Comparison of ENCODE assay signal across 8 mouse cellular contexts in the genomic region with DNA sequence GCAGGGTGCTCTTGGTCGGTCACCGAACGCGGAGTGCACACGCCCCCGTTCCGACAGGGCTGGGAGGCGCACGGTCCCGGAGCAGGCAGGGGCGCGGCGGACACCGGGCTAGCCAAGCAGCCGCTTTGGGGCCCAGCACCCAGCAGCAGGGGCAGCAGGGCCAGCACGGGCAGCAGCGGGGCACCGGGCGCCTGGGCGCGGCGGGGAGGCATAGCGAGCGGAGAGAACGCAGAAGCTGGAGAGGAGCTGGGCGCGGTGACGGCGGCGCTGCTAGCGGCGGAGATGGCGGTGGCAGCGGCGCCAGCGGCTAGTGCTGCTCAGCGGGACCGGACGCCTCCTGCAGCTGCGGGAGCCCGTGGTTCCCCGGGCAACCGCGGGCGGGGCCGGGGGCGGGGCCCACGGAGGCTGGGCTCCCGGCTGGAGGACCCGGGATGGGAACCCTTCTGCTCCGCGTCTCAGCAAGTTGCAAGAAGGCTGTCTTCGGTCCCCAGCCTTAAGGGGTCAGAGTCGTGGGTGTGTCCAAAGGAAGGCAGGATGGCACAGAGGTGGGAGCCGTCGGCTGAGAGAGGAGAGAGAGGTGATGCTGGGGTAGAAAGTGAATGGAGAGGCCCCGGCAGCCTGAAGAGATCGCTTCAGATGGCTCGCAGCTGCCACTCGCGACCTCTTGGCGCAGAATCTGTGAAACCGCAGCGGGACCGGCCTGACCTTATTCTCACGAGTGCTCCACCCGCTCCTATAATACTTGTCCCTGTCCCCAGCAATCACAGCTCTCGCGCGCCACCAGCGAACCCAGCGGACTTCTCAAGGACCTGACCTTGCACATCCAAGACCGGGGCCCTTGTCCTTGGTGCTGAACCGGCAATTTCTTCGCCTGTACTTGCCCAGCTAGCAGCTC. TPM values are rescaled to one million over a fixed set of nuclear protein-coding genes. Genes with fewer than 3 reads are reported as not detected.
DNase-seq lines count a peak whose midpoint lies in the region; ATAC-seq and TF ChIP-seq lines count a peak whose summit lies in the region.

Dner (minus strand) TSS at position 705 of the 895 bp plus-strand sequence.

- peak; percentile 26 for DNase-seq in CD4-positive helper T cell, adult 2 months (ENCODE audit: low read depth, low spot score)
- peak; percentile 81 for DNase-seq in forebrain, embryonic 14.5 days (ENCODE audit: low spot score)
- DNase-seq in heart, postnatal 0 days (ENCODE audit: low spot score): peak; percentile 80
- DNase-seq in kidney, postnatal 25 days: peak; percentile 83
- DNase-seq in liver, embryonic 14.5 days (ENCODE audit: low read depth in 3 of 3, low spot score in 3 of 3): peak; percentile 22 to 36 (median 23)
- peak; percentile 86 for DNase-seq in neural tube, embryonic 11.5 days (ENCODE audit: low spot score)
- peak; percentile 92 for DNase-seq in testis, postnatal 10 days (ENCODE audit: low spot score)

- no peaks in the 10 kb centered on the region for H3K9me3 ChIP-seq in forebrain, embryonic 14.5 days (replicated peaks; ENCODE audit: control insufficient read depth, low read length)
- H3K9me3 ChIP-seq in heart, postnatal 0 days (replicated peaks; ENCODE audit: control insufficient read depth, low read length): 0 out of 2 replicates have a peak, but pooled peaks cover 3% of the 10 kb centered on the region
- H3K9me3 ChIP-seq in liver, embryonic 14.5 days (ENCODE audit: control insufficient read depth, low read length): no peaks in the 10 kb centered on the region
- H3K9me3 ChIP-seq in neural tube, embryonic 11.5 days (ENCODE audit: control insufficient read depth, low read length): no peaks in the 10 kb centered on the region

- no peaks in the 10 kb centered on the region for H3K36me3 ChIP-seq in forebrain, embryonic 14.5 days (ENCODE audit: control insufficient read depth, insufficient read depth, low read length)
- no peaks in the 10 kb centered on the region for H3K36me3 ChIP-seq in heart, postnatal 0 days (replicated peaks; ENCODE audit: control insufficient read depth, insufficient read depth, low read length)
- no peaks in the 10 kb centered on the region for H3K36me3 ChIP-seq in liver, embryonic 14.5 days (replicated peaks; ENCODE audit: control insufficient read depth, insufficient read depth, low read depth)
- no peaks in the 10 kb centered on the region for H3K36me3 ChIP-seq in neural tube, embryonic 11.5 days (ENCODE audit: control insufficient read depth, insufficient read depth, low read length)

- WGBS in forebrain, embryonic 14.5 days: under 1% methylated on average over 75 of the region's 75 CpGs
- WGBS in heart, postnatal 0 days: under 1% methylated on average over 69 of the region's 75 CpGs
- WGBS in liver, embryonic 14.5 days (ENCODE audit: insufficient replicate concordance): under 1% methylated on average over 72 of the region's 75 CpGs
- under 1% methylated on average over 65 of the region's 75 CpGs for WGBS in neural tube, embryonic 11.5 days

- no peak for TF ChIP-seq EP300 in heart, postnatal 0 days (IDR thresholded peaks at IDR 0.05; ENCODE audit: low read depth)
- no peak for TF ChIP-seq EP300 in liver, embryonic 14.5 days (IDR thresholded peaks at IDR 0.05; ENCODE audit: low read depth)

- peak; percentile 62 for ATAC-seq in cerebellum, adult (ENCODE audit: insufficient number of reproducible peaks, low FRiP score, low TSS enrichment)
- ATAC-seq in forebrain, embryonic 14.5 days: peak; percentile 89
- ATAC-seq in heart, postnatal 0 days (ENCODE audit: insufficient read depth, low read depth): peak; percentile 90
- ATAC-seq in liver, embryonic 14.5 days (ENCODE audit: insufficient read depth): no peak
- peak; percentile 90 for ATAC-seq in neural tube, embryonic 11.5 days (ENCODE audit: insufficient read depth, low FRiP score, low TSS enrichment)

- peak within 1 kb of the TSS; percentile 82 for H3K4me2 ChIP-seq in forebrain, embryonic 14.5 days (ENCODE audit: low read length)
- H3K4me2 ChIP-seq in heart, postnatal 0 days (ENCODE audit: low read depth, low read length): peak within 1 kb of the TSS; percentile 65
- H3K4me2 ChIP-seq in liver, embryonic 14.5 days (ENCODE audit: low read depth): peak within 1 kb of the TSS; percentile 18
- peak within 1 kb of the TSS; percentile 88 for H3K4me2 ChIP-seq in neural tube, embryonic 11.5 days (ENCODE audit: low read depth)

- peaks cover 5% of the 10 kb centered on the region; the same call in 1 of the 2 replicates for H3K4me1 ChIP-seq in forebrain, embryonic 14.5 days (ENCODE audit: control insufficient read depth, insufficient read depth, low read length)
- peaks cover 9% of the 10 kb centered on the region; the same call in 1 of the 2 replicates for H3K4me1 ChIP-seq in heart, postnatal 0 days (ENCODE audit: control insufficient read depth, insufficient read depth)
- no peaks in the 10 kb centered on the region for H3K4me1 ChIP-seq in liver, embryonic 14.5 days (replicated peaks; ENCODE audit: control insufficient read depth in 2 of 2, insufficient read depth in 2 of 2, low read length in 1 of 2)
- peaks cover 5% of the 10 kb centered on the region; the same call in 1 of the 2 replicates for H3K4me1 ChIP-seq in neural tube, embryonic 11.5 days (ENCODE audit: control insufficient read depth, insufficient read depth, low read length)

- H3K27ac ChIP-seq in forebrain, embryonic 14.5 days (ENCODE audit: low read depth, low read length): peak within 1 kb of the TSS; percentile 90
- no peak within 1 kb of the TSS for H3K27ac ChIP-seq in heart, postnatal 0 days (ENCODE audit: low read depth)
- H3K27ac ChIP-seq in liver, embryonic 14.5 days: no peak within 1 kb of the TSS
- peak within 1 kb of the TSS; percentile 68 for H3K27ac ChIP-seq in neural tube, embryonic 11.5 days (ENCODE audit: low read depth, low read length)

- peak; percentile 35 for TF ChIP-seq CTCF in heart, postnatal 0 days (IDR thresholded peaks at IDR 0.05; ENCODE audit: low read depth)
- peak; percentile 25; the same call in 1 of the 2 replicates for TF ChIP-seq CTCF in liver, embryonic 14.5 days (IDR thresholded peaks at IDR 0.05; ENCODE audit: low read depth)

- no peaks in the 10 kb centered on the region for H3K27me3 ChIP-seq in forebrain, embryonic 14.5 days (replicated peaks; ENCODE audit: control insufficient read depth, insufficient read depth, low read length)
- peaks cover 29% of the 10 kb centered on the region for H3K27me3 ChIP-seq in heart, postnatal 0 days (ENCODE audit: control insufficient read depth, insufficient read depth, low read length)
- peaks cover 24% of the 10 kb centered on the region for H3K27me3 ChIP-seq in liver, embryonic 14.5 days (ENCODE audit: control insufficient read depth, insufficient read depth, low read length)
- H3K27me3 ChIP-seq in neural tube, embryonic 11.5 days (ENCODE audit: control insufficient read depth, insufficient read depth, low read length): 0 out of 2 replicates have a peak, but pooled peaks cover 2% of the 10 kb centered on the region

- H3K9ac ChIP-seq in forebrain, embryonic 14.5 days (ENCODE audit: low read length): peak within 1 kb of the TSS; percentile 89
- H3K9ac ChIP-seq in heart, postnatal 0 days (replicated peaks; ENCODE audit: low read depth, low read length): no peak within 1 kb of the TSS
- no peak within 1 kb of the TSS for H3K9ac ChIP-seq in liver, embryonic 14.5 days (replicated peaks)
- peak within 1 kb of the TSS; percentile 68 for H3K9ac ChIP-seq in neural tube, embryonic 11.5 days (ENCODE audit: low read length)

- peak within 1 kb of the TSS; percentile 83 for H3K4me3 ChIP-seq in forebrain, embryonic 14.5 days (ENCODE audit: low read depth, low read length)
- peak within 1 kb of the TSS; percentile 40 for H3K4me3 ChIP-seq in heart, postnatal 0 days (ENCODE audit: low read depth, low read length)
- peak within 1 kb of the TSS in 1 of 2 experiments; percentile 26; a peak in 1 of 4 replicates for H3K4me3 ChIP-seq in liver, embryonic 14.5 days (ENCODE audit: insufficient read depth in 1 of 2, low read depth in 2 of 2, low read length in 2 of 2)
- H3K4me3 ChIP-seq in neural tube, embryonic 11.5 days (ENCODE audit: low read depth, low read length): peak within 1 kb of the TSS; percentile 70

RNA-seq across cellular contexts. Expression of gene Dner, which starts in this region (rescaled TPM):
- 103 and 144 TPM in 2 replicates for polyA plus RNA-seq in forebrain, embryonic 14.5 days (2014; fragmentation: Nextera tagmentation; extraction: Ambion mirVana)
- total RNA-seq in heart, postnatal 0 days (2014; rRNA removed; ENCODE audit: low replicate concordance): 0.76 and 1.7 TPM in 2 replicates
- polyA plus RNA-seq in heart, postnatal 0 days (2015; fragmentation: Nextera tagmentation; extraction: Ambion mirVana): 0.19 and 0.23 TPM in 2 replicates
- 0.02 and 0.17 TPM in 2 replicates for polyA plus RNA-seq in liver, embryonic 14.5 days (2012; rRNA removed)
- polyA plus RNA-seq in liver, embryonic 14.5 days (2014; fragmentation: Nextera tagmentation; extraction: Ambion mirVana): 0.27 TPM in 1 of 2 replicates, not detected in the other
- polyA plus RNA-seq in neural tube, embryonic 11.5 days (2014; fragmentation: Nextera tagmentation; extraction: Ambion mirVana): 43.5 and 44.7 TPM in 2 replicates

Comparison
In these comparisons a context has a peak if more than half of its experiments do, and no peak if none do; other contexts are left out.
1. RNA of gene Dner (polyA plus RNA-seq): 103 to 144 TPM in forebrain, embryonic 14.5 days and 43.5 to 44.7 TPM in neural tube, embryonic 11.5 days; 0.19 to 0.23 TPM in heart, postnatal 0 days and 0.02 to 0.27 TPM in liver, embryonic 14.5 days; every median in the first group is over 10 times any median in the second.
2. Peak in DNase-seq and H3K4me2 ChIP-seq in liver, embryonic 14.5 days; RNA of the gene not detected or under 1 TPM.
3. DNase-seq: peak in every context shown above with its lines; median percentile 92 in testis, postnatal 10 days; 86 in neural tube, embryonic 11.5 days; 83 in kidney, postnatal 25 days; 81 in forebrain, embryonic 14.5 days; 80 in heart, postnatal 0 days; 26 in CD4-positive helper T cell, adult 2 months; 23 in liver, embryonic 14.5 days.
4. H3K27ac ChIP-seq: peak in forebrain, embryonic 14.5 days (single experiment) and neural tube, embryonic 11.5 days (single experiment); none in heart, postnatal 0 days (single experiment) and liver, embryonic 14.5 days (single experiment).
5. H3K4me2 ChIP-seq: peak in every context shown above with its lines; median percentile 88 in neural tube, embryonic 11.5 days; 82 in forebrain, embryonic 14.5 days; 65 in heart, postnatal 0 days; 18 in liver, embryonic 14.5 days.
6. H3K9ac ChIP-seq: peak in forebrain, embryonic 14.5 days (single experiment) and neural tube, embryonic 11.5 days (single experiment); none in heart, postnatal 0 days (single experiment) and liver, embryonic 14.5 days (single experiment).